ENCODE assay signal across 7 mouse cellular contexts in the genomic region with DNA sequence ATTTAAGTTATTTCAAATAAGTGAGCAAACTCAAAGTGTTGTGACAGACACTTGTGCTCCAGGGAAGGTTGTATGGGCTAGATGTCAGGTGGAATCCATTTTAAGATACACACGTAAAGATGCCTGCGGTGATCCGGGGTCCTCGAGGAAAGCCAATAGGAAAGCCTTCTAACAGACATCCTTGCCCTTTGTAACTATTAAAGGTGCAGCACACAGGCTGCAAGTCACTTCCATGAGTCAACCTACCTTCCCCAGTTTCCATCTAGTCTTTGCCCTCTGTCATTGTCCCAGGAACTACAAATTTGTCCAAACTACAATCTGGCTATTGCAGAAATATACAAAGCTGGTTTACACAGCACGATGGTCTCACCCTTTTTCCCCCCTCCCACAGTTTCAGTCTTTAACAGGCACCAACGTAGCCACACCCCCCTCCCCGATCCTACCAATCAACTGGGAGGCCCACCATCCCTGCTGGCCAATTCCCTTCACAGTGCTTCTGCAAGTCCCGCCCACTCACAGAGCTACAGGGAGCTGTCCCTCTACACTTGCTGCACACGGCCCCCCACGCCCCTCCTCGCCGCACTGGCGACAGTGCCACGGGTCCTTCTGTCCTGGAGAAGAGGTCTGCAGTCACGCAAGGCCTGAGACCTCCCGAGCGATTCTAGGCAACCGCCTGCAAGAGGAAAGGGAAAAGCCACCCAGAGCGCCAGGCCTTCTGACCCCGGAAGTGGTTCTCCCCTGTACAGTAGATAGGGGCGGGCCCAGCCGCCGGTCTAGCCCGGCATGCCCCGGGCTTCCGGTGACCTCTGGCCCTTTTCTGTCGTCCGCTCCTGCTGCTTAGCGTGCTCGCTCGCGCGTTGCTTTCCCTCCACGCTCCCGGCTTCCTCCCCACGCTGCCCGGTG. TPM values are rescaled to one million over a fixed set of nuclear protein-coding genes. Genes with fewer than 3 reads are reported as not detected.
A peak's percentile ranks its signal among the peaks of the same experiment; 100 is the strongest.
DNase-seq lines count a peak whose midpoint lies in the region; ATAC-seq lines count a peak whose summit lies in the region.

Tomm70a (plus strand) TSS at position 791 of the 903 bp plus-strand sequence.

- no peaks in the 10 kb centered on the region for H3K36me3 ChIP-seq in embryonic facial prominence, embryonic 11.5 days (replicated peaks; ENCODE audit: control insufficient read depth, insufficient read depth, low read depth, low read length)
- H3K36me3 ChIP-seq in limb, embryonic 10.5 days = no peaks in the 10 kb centered on the region
- H3K36me3 ChIP-seq in midbrain, embryonic 13.5 days = no peaks in the 10 kb centered on the region

- WGBS in embryonic facial prominence, embryonic 11.5 days = under 1% methylated on average over 37 of the region's 37 CpGs
- WGBS in limb, embryonic 10.5 days = under 1% methylated on average over 37 of the region's 37 CpGs
- WGBS in midbrain, embryonic 13.5 days = under 1% methylated on average over 36 of the region's 37 CpGs

- peak; percentile 96 for DNase-seq in adrenal gland, postnatal 14 days
- DNase-seq in embryonic facial prominence, embryonic 11.5 days (ENCODE audit: low spot score) = peak; percentile 96
- peak; percentile 95 for DNase-seq in kidney, adult 11 months
- peak; percentile 92 for DNase-seq in limb, embryonic 10.5 days (ENCODE audit: low spot score)
- peak; percentile 89 for DNase-seq in spleen, adult 12 weeks (ENCODE audit: low spot score)

- H3K27ac ChIP-seq in embryonic facial prominence, embryonic 11.5 days (replicated peaks; ENCODE audit: low read depth, low read length) = peak within 1 kb of the TSS; percentile 85
- peak within 1 kb of the TSS; percentile 95 for H3K27ac ChIP-seq in limb, embryonic 10.5 days
- H3K27ac ChIP-seq in midbrain, embryonic 13.5 days = peak within 1 kb of the TSS; percentile 96

- peak within 1 kb of the TSS; percentile 99 for H3K4me3 ChIP-seq in embryonic facial prominence, embryonic 11.5 days (ENCODE audit: low read depth, low read length)
- peak within 1 kb of the TSS; percentile 89 for H3K4me3 ChIP-seq in limb, embryonic 10.5 days
- H3K4me3 ChIP-seq in midbrain, embryonic 13.5 days (replicated peaks) = peak within 1 kb of the TSS; percentile 99

- no peaks in the 10 kb centered on the region for H3K9me3 ChIP-seq in embryonic facial prominence, embryonic 11.5 days (replicated peaks; ENCODE audit: control insufficient read depth, low read length)
- H3K9me3 ChIP-seq in limb, embryonic 10.5 days (replicated peaks) = no peaks in the 10 kb centered on the region
- no peaks in the 10 kb centered on the region for H3K9me3 ChIP-seq in midbrain, embryonic 13.5 days

- no peaks in the 10 kb centered on the region for H3K4me1 ChIP-seq in embryonic facial prominence, embryonic 11.5 days (ENCODE audit: control insufficient read depth, insufficient read depth, low read length)
- H3K4me1 ChIP-seq in limb, embryonic 10.5 days = peaks cover 15% of the 10 kb centered on the region
- peaks cover 20% of the 10 kb centered on the region for H3K4me1 ChIP-seq in midbrain, embryonic 13.5 days (replicated peaks)

- peak within 1 kb of the TSS; percentile 94 for H3K9ac ChIP-seq in embryonic facial prominence, embryonic 11.5 days (replicated peaks; ENCODE audit: low read length)
- H3K9ac ChIP-seq in midbrain, embryonic 13.5 days (replicated peaks) = peak within 1 kb of the TSS; percentile 95

- peak within 1 kb of the TSS; percentile 65 for H3K4me2 ChIP-seq in embryonic facial prominence, embryonic 11.5 days (ENCODE audit: low read depth, low read length)
- H3K4me2 ChIP-seq in midbrain, embryonic 13.5 days (replicated peaks) = peak within 1 kb of the TSS; percentile 68

- no peaks in the 10 kb centered on the region for H3K27me3 ChIP-seq in embryonic facial prominence, embryonic 11.5 days (ENCODE audit: control insufficient read depth, insufficient read depth, low read length)
- no peaks in the 10 kb centered on the region for H3K27me3 ChIP-seq in limb, embryonic 10.5 days (ENCODE audit: low read depth, poor library complexity, severe bottlenecking)
- H3K27me3 ChIP-seq in midbrain, embryonic 13.5 days = no peaks in the 10 kb centered on the region

- ATAC-seq in embryonic facial prominence, embryonic 11.5 days (replicated peaks; ENCODE audit: insufficient number of reproducible peaks, low FRiP score, low TSS enrichment, low read depth) = peak; percentile 99
- peak; percentile 92 for ATAC-seq in granulocyte monocyte progenitor cell, adult 5-6 weeks (replicated peaks; ENCODE audit: poor library complexity, severe bottlenecking)
- ATAC-seq in midbrain, embryonic 13.5 days = peak; percentile 100

RNA-seq across cellular contexts. Expression of gene Tomm70a, which starts in this region (rescaled TPM):
- 61.4 and 66.0 TPM in 2 replicates for total RNA-seq in adrenal gland, postnatal 14 days (2021)
- 68.5 and 75.5 TPM in 2 replicates for polyA plus RNA-seq in embryonic facial prominence, embryonic 11.5 days (2014; fragmentation: Nextera tagmentation; extraction: Ambion mirVana)
- total RNA-seq in granulocyte monocyte progenitor cell, adult 5-6 weeks (2014; fragmentation: Nextera tagmentation) = 61.1 and 70.8 TPM in 2 replicates
- 75.0 and 81.3 TPM in 2 replicates for total RNA-seq in granulocyte monocyte progenitor cell, adult 5-6 weeks (2017)
- polyA plus RNA-seq in limb, embryonic 10.5 days (2016; fragmentation: Nextera tagmentation; extraction: Ambion mirVana) = 55.9 and 57.5 TPM in 2 replicates
- 52.4 and 54.4 TPM in 2 replicates for polyA plus RNA-seq in midbrain, embryonic 13.5 days (2015; fragmentation: Nextera tagmentation; extraction: Ambion mirVana)

Comparison
In these comparisons a context has a peak if more than half of its experiments do, and no peak if none do; other contexts are left out.
1. Peak in every context shown above with its lines: DNase-seq, ATAC-seq, H3K4me3 ChIP-seq and H3K27ac ChIP-seq.